Mouse (Mus musculus) kidney, embryonic 15.5 days (tissue): ENCODE results near the gene Anks4b. TPM values are rescaled to one million over a fixed set of nuclear protein-coding genes. Genes with fewer than 3 reads are reported as not detected.
A peak's percentile ranks its signal among the peaks of the same experiment; 100 is the strongest.

Experiments
- ATAC-seq: fragments of 200-750 bp; cut with Nextera tagmentation; replicated peaks from 2 replicates; pipeline ENCODE4 v1.8.0; 2017; ENCODE audit warnings: moderate TSS enrichment; ENCODE audit not compliant: low FRiP score
- H3K27ac ChIP-seq: fragments of 300-500 bp; sonication (generic); 2 replicates; pipeline ENCODE4 v1.5.1; 2015; ENCODE audit warnings: mild to moderate bottlenecking, inconsistent platforms
- H3K27me3 ChIP-seq: fragments of 300-500 bp; sonication (generic); 2 replicates; pipeline ENCODE4 v1.6.1; 2015; ENCODE audit warnings: inconsistent platforms
- H3K36me3 ChIP-seq: fragments of 300-500 bp; sonication (generic); 2 replicates; pipeline ENCODE4 v1.6.1; 2015; ENCODE audit warnings: inconsistent platforms
- H3K4me1 ChIP-seq: fragments of 300-500 bp; sonication (generic); 2 replicates; pipeline ENCODE4 v1.6.1; 2015; ENCODE audit warnings: inconsistent platforms
- H3K4me2 ChIP-seq: fragments of 300-500 bp; sonication (generic); 2 replicates; pipeline ENCODE4 v1.6.1; 2015; ENCODE audit warnings: moderate library complexity, mild to moderate bottlenecking, inconsistent platforms
- H3K4me3 ChIP-seq: fragments of 300-500 bp; sonication (generic); replicated peaks from 2 replicates; pipeline ENCODE4 v1.5.1; 2015; ENCODE audit warnings: mild to moderate bottlenecking, inconsistent platforms
- H3K9ac ChIP-seq: fragments of 300-500 bp; sonication (generic); 2 replicates; pipeline ENCODE4 v1.6.1; 2015; ENCODE audit warnings: mild to moderate bottlenecking, inconsistent platforms
- H3K9me3 ChIP-seq: fragments of 300-500 bp; sonication (generic); replicated peaks from 2 replicates; pipeline ENCODE4 v1.6.1; 2016; ENCODE audit warnings: inconsistent platforms
- WGBS: fragments of 180-500 bp; shearing (Covaris S2); methylation state at CpG from one replicate; pipeline ENCODE4 v1.1.7; 2015; ENCODE audit warnings: mixed read lengths; 5-methylcytosine and 5-hydroxymethylcytosine counted together
- polyA plus RNA-seq: library from polyadenylated mRNA; unstranded; fragments of >200 nt; fragmentation: Nextera tagmentation; extraction: Ambion mirVana; gene quantifications from 2 replicates; pipeline ENCODE4 v1.2.1, GENCODE M21; 2015

Gene Anks4b
- polyA plus RNA-seq, 1 experiment from 2014 or later: 3.1 TPM

DNA sequence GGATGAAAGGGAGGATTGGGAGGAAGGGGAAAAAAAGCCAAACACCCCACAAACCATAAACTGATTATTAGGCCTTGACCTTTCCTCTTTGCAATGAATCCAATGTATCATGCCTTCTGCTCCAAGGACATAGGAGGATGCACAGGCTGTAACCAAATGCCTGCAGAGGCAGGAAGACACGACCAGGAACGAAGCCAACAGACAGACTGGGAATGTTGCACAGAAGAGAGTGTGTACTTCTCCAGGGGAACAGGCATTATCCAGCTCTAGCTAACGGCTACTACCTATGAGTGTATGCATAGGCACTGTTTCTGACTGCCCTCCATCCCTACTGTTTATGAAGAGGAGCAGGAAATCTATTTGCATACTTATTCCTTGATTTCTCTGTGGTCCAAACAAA, 18.5 kb downstream of the Anks4b start:
- peaks cover 9% of the 10 kb centered on the region; the same call in 1 of the 2 replicates for H3K4me1 ChIP-seq
- H3K36me3 ChIP-seq: no peaks in the 10 kb centered on the region
- no peak overlapping the region for H3K9ac ChIP-seq
- no peaks in the 10 kb centered on the region for H3K9me3 ChIP-seq
- 48% methylated on average over 3 of the region's 3 CpGs for WGBS
- no peak overlapping the region for H3K27ac ChIP-seq
- no peak overlapping the region for H3K4me2 ChIP-seq
- no peak for ATAC-seq
- no peak overlapping the region for H3K4me3 ChIP-seq
- no peaks in the 10 kb centered on the region for H3K27me3 ChIP-seq

DNA sequence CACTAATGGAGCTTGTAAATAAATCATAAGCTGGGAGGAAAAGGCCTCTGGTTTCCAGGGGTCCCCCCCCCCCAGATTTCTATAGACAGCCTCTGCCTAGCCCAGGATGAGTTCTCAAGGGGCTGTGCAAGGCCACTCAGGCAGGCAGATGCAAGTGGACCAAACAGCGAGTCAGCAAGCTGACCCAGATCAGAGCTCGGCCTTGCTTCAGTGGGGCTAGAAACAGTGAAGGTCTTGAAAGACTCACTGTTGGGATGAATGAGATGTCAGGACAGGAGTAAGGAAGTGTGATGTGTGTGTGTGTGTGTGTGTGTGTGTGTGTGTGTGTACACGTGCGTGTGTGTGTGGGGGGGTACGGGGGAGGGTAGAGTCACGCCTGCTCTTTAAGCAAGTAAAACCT, 19.2 kb downstream of the Anks4b start:
- Histone ChIP-seq H3K9ac (no peak overlapping the region), H3K4me1 (peaks cover 9% of the 10 kb centered on the region; the same call in 1 of the 2 replicates), H3K4me2 (no peak overlapping the region), H3K36me3 (no peaks in the 10 kb centered on the region), H3K27me3 (no peaks in the 10 kb centered on the region), H3K4me3 (no peak overlapping the region), H3K9me3 (no peaks in the 10 kb centered on the region), H3K27ac (no peak overlapping the region)
- 79% methylated on average over 6 of the region's 6 CpGs for WGBS
- no peak for ATAC-seq

DNA sequence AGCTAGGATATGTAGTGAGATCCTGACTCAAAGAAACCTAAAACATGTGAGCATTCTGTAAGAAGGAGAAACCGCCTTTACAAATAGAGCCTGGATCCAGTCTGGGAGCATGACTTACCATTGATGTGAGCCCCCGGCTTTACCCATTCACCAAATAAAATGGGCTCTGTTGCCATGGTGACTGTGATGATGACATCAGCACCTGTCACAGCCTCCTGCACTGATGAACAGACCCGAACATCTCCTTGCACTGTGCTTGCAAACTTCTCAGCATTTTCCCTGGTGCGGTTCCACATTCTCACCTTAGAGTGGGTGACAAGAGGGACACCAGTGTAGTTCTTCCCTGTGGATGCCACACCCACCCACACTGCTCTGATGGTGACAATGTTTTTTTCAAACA, 21.5 kb downstream of the Anks4b start:
- no peak overlapping the region for H3K4me2 ChIP-seq
- no peaks in the 10 kb centered on the region for H3K36me3 ChIP-seq
- no peak overlapping the region for H3K27ac ChIP-seq
- 82% methylated on average over 4 of the region's 4 CpGs for WGBS
- no peak overlapping the region for H3K9ac ChIP-seq
- H3K9me3 ChIP-seq: no peaks in the 10 kb centered on the region
- 0 out of 2 replicates have a peak, but pooled peaks cover 1% of the 10 kb centered on the region for H3K4me1 ChIP-seq
- ATAC-seq: no peak
- peaks cover 5% of the 10 kb centered on the region; the same call in 1 of the 2 replicates for H3K27me3 ChIP-seq
- H3K4me3 ChIP-seq: no peak overlapping the region

DNA sequence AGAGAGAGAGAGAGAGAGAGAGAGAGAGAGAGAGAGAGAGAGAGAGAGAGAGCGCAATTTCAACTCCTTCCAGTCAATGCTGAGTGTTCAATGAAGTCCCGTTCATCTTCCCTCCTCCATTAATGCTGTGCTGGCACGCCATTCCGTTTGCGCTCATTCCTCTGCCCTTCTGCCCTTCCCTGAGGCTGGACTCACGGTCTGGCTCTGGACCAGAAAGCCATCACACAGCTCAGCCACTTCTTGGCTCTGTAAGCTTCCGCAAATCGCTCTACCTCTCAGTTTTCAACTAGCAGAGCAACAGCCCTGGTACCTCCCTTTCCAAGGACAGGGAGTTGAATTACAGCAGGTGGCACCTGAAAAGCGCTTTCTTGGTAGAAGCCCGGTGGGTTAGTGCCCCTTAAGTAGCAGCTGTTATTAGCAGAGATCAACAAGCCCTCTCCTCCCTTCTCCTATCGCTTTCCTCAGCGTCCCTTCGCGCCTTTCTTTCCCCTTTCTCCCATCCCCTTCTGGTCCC, 27.6 kb downstream of the Anks4b start:
- Histone ChIP-seq H3K9me3 (no peaks in the 10 kb centered on the region), H3K4me2 (peak overlapping the region; percentile 66), H3K36me3 (no peaks in the 10 kb centered on the region), H3K4me1 (peaks cover 21% of the 10 kb centered on the region), H3K27me3 (peaks cover 23% of the 10 kb centered on the region), H3K27ac (peak overlapping the region; percentile 45; the same call in 1 of the 2 replicates), H3K9ac (peak overlapping the region; percentile 36; the same call in 1 of the 2 replicates), H3K4me3 (peak overlapping the region; percentile 47)
- 0 out of 2 replicates have a peak, but pooled peaks have one; percentile 12 for ATAC-seq
- WGBS: under 1% methylated on average over 14 of the region's 14 CpGs

DNA sequence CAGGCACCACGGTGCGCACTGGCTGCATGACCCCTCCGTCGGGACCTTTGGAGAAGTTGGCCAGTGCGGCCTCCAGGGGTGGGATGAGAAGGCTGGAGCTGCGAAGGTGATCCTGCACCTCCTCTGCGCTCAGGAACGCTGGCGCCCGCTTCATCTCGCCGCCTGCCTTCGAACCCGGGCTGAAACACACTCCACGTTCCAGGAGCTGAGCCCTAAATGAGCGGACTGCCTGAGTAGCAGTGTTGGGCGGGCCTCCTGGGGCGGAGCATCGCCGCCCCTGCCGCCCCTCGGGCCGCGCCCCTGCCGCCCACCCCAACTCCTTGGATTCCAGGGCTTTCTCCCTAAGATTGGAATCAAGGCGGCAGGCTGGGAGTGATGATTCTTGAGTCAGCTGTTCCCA, 28.1 kb downstream of the Anks4b start, which contains the start of gene Crym:
TSS of gene Crym (minus strand) at position 341 of the 400 bp plus-strand sequence.
- Histone ChIP-seq H3K9me3 (no peaks in the 10 kb centered on the region), H3K9ac (peak within 1 kb of the TSS; percentile 36; the same call in 1 of the 2 replicates), H3K4me3 (peak within 1 kb of the TSS; percentile 47), H3K4me1 (peaks cover 21% of the 10 kb centered on the region), H3K36me3 (no peaks in the 10 kb centered on the region), H3K27me3 (peaks cover 23% of the 10 kb centered on the region), H3K27ac (peak within 1 kb of the TSS; percentile 45; the same call in 1 of the 2 replicates), H3K4me2 (peak within 1 kb of the TSS; percentile 66)
- peak; percentile 33; the same call in 1 of the 2 replicates for ATAC-seq
- 4% methylated on average over 26 of the region's 26 CpGs for WGBS

DNA sequence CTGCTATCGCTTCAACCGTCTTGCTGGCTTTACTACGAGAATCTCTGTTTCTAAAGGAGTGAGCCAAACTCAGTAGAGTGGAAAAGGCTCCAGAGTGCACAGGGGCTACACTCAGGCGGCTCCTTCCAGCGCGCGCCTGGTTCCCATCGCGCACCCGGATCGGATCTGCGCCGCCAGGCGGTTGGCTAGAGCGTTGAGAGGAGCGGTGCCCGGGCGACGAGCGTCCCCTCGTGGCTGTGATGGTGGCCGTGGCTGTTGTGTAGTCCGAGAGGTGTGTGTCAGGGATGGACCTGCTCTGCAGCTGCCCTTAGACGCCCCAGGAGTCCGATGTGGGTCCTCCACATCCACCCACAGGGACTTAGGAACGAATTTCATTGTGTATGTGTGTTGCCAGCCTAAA, 30.1 kb downstream of the Anks4b start, which contains the start of gene Abca14:
TSS of gene Abca14 (plus strand) at position 173 of the 400 bp plus-strand sequence.
- no peak within 1 kb of the TSS for H3K27ac ChIP-seq
- H3K4me1 ChIP-seq: peaks cover 21% of the 10 kb centered on the region
- peaks cover 23% of the 10 kb centered on the region for H3K27me3 ChIP-seq
- H3K9ac ChIP-seq: no peak within 1 kb of the TSS
- 5% methylated on average over 26 of the region's 26 CpGs for WGBS
- H3K4me2 ChIP-seq: peak within 1 kb of the TSS; percentile 27; the same call in 1 of the 2 replicates
- H3K4me3 ChIP-seq: no peak within 1 kb of the TSS
- ATAC-seq: peak; percentile 91
- H3K36me3 ChIP-seq: no peaks in the 10 kb centered on the region
- no peaks in the 10 kb centered on the region for H3K9me3 ChIP-seq

DNA sequence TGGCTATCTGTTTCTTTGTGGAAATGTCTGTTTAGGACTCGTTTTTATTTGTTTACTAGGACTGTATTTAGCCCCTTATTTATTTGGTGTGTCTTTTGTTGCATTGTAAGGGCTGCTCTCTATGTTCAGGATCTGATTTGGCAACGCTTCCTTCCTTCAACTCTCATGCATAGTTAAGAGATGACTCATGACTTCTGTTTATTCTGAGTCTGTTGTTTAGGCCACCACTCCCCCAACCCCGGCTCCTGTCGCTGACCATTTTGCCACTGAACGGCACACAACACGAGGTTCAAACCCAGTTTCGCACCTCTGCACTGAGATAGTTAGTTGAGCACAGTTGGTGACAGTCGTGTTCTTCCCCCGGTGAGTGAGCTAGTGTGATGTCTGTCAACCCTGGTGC, 32.3 kb downstream of the Anks4b start:
- Histone ChIP-seq H3K36me3 (no peaks in the 10 kb centered on the region), H3K27me3 (peaks cover 10% of the 10 kb centered on the region), H3K4me3 (no peak overlapping the region), H3K4me1 (peaks cover 16% of the 10 kb centered on the region), H3K9ac (no peak overlapping the region), H3K27ac (no peak overlapping the region), H3K4me2 (no peak overlapping the region), H3K9me3 (no peaks in the 10 kb centered on the region)
- WGBS: 50% methylated on average over 9 of the region's 9 CpGs
- no peak for ATAC-seq

DNA sequence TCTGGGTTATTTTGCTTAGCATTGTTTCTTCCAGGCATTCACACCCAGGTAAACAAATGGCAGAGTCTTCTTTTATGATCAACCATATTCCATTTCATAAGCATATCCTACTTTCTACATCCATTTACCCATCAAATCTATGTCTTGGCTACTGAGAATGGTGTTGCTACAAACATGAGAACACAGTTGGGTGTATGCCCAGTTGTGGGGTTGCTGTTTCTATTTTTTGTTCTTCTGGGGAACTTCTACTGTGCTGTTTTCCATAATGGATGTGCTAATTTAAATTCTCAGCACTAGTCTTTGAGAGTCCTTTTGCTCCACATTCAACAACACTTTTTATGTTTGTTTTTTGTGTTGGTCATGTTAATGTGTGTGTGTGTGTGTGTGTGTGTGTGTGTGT, 54.9 kb downstream of the Anks4b start:
- Histone ChIP-seq H3K9ac (no peak overlapping the region), H3K4me3 (no peak overlapping the region), H3K4me2 (no peak overlapping the region), H3K36me3 (no peaks in the 10 kb centered on the region), H3K27ac (no peak overlapping the region), H3K27me3 (no peaks in the 10 kb centered on the region), H3K9me3 (no peaks in the 10 kb centered on the region), H3K4me1 (no peaks in the 10 kb centered on the region)
- ATAC-seq: no peak

Other genes with a start within 250 kb of the Anks4b start
- gene Dnah3, start 78.6 kb upstream of the Anks4b start, polyA plus RNA-seq: not detected in 2 replicates
- gene Tmem159, start 71.5 kb upstream of the Anks4b start, polyA plus RNA-seq: 32.5 and 48.2 TPM in 2 replicates
- gene Zp2, start 28.6 kb upstream of the Anks4b start, polyA plus RNA-seq: 0.17 and 0.19 TPM in 2 replicates
- 72.5 and 76.1 TPM in 2 replicates for gene Crym, start 28.3 kb downstream of the Anks4b start, polyA plus RNA-seq
- 0.22 TPM in 1 of 2 replicates, not detected in the other for gene Abca14, start 30.1 kb downstream of the Anks4b start, polyA plus RNA-seq
- gene Abca15, start 154.8 kb downstream of the Anks4b start, polyA plus RNA-seq: not detected in 2 replicates
- gene Abca16, start 235.8 kb downstream of the Anks4b start, polyA plus RNA-seq: not detected in 2 replicates